Mouse (Mus musculus) c-Kit-positive CD71-negative TER-119-negative erythroid progenitor cells, embryonic 14.5 days (primary cell): Measurements from ENCODE around the gene Gmeb2.
A peak's percentile ranks its signal among the peaks of the same experiment; 100 is the strongest.

Experiments used
- DNase-seq: peaks from one replicate; pipeline ENCODE4 v3.0.0-alpha.2; 2013; ENCODE audit warnings: low read depth

The Gmeb2 gene

DNA sequence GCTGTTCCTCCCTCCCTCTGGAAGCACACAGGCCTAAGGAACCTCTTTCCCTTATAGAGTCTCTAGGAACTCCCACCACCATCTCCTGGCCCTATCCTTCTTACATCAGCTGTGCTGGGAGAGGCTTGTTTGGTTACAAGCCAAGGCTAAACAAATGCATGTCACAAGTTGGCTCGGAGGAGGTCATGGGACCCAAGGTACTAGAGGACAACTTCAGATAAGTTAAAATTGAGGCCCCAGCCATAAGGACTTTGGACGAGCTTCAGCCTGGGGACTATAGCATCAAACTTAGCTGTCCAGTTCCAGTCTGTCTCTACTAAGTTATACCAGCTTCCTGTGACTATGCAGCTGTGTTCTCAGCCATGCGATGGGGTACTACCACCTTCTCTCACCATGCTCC is 60.7 kb downstream of the Gmeb2 start:
- no peak for DNase-seq

DNA sequence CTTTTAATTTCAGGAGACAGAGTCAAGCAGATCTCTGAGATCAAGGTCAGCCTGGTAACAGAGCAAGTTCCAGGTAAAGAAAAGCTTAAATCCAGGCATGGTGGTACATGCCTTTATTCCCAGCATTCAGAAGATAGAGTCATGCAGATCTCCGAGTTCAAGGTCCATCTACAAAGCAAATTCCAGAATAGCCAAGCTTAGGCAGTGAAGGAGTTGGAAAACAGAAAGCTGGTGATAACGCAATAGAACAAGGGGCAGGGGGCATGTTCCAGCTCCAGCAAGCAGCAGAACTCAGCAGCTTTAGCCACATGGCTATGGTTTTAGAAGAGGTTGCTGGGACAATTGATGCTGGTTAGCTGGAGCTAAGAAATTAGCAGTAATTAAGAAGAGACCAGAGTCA is 62.8 kb downstream of the Gmeb2 start:
- no peak for DNase-seq

DNA sequence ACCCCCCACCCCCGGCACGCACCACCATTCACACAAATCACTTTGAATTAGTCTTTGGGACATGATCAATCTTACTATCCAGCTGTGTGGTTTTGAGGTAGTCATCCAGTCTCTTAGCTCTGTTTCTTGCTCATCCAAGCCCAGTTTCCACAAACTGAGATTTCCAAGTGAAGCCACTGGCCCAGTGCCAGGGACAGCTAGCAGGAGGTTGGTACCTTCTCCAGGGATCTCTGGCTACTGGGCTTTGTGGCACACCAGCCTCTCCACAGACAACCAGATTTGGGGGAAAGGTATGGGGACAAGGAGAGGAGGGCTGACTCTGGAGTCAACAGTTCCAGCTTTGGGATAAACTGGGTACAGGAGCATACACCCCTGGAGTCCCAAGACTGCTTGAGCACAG is 67.5 kb downstream of the Gmeb2 start:
- no peak for DNase-seq

DNA sequence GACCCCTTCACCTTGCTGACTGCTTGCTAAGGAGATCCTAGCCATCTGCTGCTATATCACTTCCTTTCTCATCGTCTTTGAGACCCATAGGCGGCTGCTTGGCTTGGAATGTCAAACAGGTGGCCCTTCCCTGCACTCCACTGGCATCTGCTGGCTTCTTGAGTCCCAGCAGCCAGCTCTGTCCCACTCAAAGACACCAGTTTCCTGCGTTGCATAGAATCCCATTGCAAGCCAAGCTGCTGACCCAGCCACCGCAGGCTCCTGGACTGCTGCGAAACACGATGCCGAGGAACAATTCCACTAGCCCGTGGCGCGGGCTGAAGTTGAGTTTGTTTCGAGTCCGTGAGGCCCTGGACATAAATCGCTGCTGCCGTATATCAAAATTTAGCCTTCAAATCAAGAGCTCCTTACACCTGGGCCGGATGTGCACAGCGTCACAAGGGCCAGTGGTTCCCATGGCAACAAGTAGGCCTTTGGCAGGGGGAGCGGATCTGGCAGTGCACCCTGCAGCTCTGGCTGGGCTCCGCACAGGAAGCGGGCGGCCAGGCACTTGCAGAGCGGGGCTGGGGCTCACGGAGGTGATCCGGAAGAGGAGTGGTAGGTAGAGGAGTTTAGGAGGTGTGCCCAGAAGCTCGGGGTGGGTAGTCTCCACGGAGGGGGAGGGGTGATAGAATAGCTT is 68.2 kb downstream of the Gmeb2 start, which contains the start of gene Fndc11:
Gene Fndc11 (plus strand): TSS at position 476 of the 679 bp plus-strand sequence.
- peak; percentile 42 for DNase-seq

DNA sequence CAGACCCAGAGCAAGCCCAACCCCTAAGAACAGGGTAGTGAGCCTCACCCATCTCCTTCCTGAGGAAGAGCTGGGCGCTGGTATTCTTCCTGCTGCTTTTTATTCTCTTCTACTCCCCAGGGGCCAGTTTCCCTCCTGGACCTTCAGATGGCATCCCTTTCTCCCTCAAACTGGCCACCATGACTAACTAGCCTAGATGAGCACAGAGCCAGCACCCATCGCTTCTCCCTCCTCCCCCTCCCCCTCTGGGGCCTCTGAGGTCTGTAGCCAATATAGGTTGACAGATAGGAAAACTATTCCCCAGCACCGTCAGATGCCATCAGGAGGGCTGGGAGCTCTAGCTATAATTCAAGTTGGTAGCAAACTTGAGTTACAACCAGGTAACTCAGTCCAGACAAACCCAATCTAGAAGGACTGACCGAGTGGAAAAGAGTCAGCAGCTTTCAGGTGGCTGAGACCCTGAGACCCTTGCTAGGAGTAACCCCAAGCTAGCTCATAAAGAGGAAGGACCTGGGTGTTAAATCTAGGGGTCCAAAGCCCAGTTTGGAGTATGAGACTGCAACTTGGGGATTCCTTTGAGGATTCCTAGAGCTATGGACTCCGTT is 68.9 kb downstream of the Gmeb2 start:
- DNase-seq, result no peak

DNA sequence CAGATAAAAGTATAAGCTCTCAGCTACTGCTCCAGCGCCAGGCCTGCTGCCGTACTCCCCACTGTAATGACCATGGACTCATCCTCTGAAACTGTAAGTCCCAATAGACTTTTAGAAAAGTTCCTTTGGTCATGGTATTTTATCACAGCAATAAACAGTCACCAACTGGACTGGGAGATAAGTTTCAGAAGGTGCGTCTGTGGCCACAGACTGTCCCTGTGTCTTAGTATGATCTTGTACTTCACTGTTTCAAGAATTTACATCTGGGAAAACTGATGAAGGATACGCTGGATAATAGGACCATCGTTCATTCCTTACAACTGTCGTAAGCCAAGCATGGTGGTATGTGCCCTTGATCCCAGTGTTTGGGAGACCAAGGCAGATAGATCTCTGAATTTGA is 71.8 kb downstream of the Gmeb2 start:
- DNase-seq, result no peak

DNA sequence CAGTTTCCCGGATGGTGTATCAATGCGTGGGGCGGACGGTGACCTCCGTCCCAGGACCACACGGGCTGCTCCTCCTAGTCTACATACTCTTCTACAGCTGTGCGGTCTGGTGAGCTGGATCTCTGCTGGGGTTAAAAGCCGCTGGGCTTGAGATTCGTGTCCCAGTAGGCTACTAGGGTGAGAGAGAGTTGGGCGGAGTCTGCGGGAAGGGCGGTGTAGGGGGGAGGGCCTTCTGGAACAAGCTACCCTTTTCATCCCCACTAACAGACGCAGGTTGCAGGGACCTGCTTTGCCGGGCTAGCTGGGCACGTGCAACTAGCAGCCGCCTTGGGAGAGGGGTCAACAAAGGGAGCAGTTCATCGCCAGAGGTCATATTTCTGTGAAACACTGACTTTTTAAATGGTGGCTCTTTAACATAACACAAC is 74.8 kb downstream of the Gmeb2 start, which contains the start of gene Srms:
Gene Srms (minus strand): TSS at position 165 of the 425 bp plus-strand sequence.
- no peak for DNase-seq

DNA sequence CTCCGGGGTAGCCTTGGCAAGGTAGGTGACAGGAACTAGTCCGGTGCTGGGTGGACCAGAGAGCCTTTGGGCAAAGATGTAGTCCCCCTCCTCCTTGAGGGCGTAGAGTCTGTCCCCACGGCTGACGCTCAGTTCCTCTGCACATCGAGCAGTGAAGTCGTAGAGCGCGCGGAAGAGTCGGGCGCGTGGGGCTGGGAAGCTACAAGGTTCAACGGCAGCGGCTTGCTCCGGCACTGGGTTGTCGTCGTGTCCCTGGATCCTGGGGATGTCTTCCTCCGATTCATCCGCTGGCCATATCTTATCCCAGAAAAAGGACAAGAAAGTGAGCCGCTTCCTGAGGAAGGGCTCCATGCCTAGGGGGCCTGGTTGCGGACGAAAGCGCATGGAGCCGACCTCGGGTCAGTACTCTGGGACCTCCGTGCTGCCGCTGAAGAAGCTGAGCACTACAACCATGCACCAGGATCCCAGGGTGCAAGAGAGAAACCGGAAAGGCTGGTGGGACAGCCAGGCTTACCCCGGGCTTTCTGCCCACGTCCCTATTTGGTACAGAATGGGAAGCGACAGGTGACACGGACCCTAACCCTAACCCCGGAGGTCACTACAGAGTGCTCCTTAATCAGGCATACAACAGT is 75.3 kb downstream of the Gmeb2 start:
- no peak for DNase-seq

DNA sequence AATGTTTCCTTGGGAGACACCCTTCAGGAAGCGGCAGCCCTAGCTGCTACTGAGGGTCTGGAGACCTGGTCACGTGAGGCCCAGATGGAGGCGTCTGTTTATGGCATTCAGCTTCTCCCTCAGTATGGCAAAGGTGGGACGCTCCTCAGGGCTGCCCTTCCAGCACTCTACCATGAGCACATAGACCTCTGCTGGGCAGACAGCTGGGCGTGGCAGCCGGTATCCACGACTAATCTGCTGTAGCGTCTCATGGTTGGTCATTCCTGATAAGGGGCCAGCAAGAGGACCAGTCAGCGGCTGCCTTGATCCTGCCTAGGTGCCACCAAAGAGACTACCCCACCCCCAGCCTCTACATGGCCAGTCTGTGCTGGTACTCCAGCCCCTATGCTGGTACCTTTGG is 81.7 kb downstream of the Gmeb2 start:
- no peak for DNase-seq

DNA sequence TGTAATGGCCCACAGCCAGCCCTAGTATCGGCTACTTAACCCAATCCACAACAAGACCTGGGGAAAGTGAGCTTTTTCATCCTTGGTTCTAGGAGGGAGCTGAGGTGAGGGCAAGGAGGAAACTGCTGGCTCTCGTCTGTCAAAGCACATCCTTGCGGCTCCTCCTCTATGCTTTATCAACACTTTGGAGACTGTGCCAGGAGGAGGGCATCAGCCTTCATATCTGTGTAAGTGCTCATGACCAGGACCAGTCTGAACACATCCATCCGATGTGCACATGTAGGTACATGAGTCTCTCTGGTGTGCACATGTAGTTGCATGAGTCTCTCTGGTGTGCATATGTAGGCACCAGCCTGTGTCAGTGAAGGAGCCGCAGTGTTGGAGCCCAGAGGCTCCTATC is 82.2 kb downstream of the Gmeb2 start:
- no peak for DNase-seq

DNA sequence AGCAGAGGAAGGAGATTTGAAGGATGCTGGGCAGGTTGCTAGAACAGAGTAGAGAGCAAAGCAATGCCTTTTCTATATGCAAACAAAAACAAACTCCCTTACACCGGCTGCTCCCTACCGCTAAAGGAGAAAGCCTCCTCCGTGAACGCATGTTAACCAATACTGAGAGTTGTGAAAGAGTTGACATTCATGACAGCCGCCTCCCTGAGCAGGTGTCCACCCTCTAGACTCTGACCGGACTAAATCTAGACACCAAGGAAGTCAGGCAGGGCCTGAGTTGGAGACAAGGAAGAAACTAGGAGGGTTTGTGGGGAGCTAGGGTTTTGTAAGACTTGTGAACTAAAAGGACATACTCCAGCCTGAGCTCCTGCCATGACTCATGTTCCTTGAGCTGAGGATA is 84.9 kb downstream of the Gmeb2 start:
- DNase-seq, result no peak

DNA sequence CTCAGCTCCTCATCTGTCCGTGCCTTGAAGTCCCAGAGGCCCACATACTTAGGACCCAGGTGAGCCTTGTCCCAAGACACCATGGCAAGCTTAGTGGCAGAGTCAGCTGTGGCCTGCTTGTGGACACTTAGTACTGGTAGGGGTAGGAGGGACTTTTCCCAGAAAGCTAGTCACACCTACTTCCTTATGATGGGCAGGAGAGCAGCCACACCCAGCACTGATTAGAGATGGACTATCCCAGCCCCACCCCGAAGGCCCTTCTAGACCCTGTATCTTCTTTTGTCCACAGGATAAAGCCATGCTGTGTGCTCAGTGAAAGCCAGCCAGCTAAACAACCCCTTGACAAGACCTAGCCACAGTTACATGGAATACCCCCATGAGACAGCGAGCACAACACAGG is 85.4 kb downstream of the Gmeb2 start, which contains the start of gene Ptk6:
Gene Ptk6 (minus strand): TSS at position 368 of the 400 bp plus-strand sequence.
- DNase-seq, result no peak

DNA sequence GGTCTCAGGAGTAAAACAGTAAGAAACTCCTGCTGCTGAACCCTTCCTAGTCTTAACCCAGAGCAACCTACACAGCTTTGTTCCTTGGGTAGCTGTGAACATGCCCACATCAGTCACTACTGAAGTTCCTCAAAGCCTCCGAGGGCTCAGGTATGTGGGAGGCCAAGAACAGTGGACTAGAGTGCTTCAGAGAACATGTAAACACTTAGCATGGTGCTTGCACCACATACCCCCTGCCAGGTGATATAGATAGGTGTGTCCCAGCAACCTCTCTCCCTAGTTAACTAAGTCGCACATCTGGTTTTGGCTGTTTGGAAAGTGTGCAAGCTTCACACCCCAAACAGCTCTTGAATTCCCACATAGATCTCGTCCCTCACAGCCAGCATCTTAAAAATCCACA is 86.2 kb downstream of the Gmeb2 start:
- DNase-seq, result no peak
